Mouse (Mus musculus): Measurements from ENCODE around the gene St13. TPM values are rescaled to one million over a fixed set of nuclear protein-coding genes. Genes with fewer than 3 reads are reported as not detected.

The St13 gene
- 80.8 and 83.2 TPM in 2 replicates for polyA plus RNA-seq (2012; rRNA removed)

GRCm38 (mm10) chr15:81399638-81400315 is at the start of gene St13, which contains the start of gene Xpnpep3:
Gene St13, minus strand, starts transcription at chr15:81400077.
Gene Xpnpep3, plus strand, starts transcription at chr15:81400138.

GRCm38 (mm10) chr15:81408199-81408598 is 8.3 kb upstream of the St13 start, which contains the start of gene Dnajb7:
Gene Dnajb7, minus strand, starts transcription at chr15:81408299.

GRCm38 (mm10) chr15:81360345-81361021 is 39.4 kb downstream of the St13 start, which contains the start of gene Slc25a17:
Gene Slc25a17, minus strand, starts transcription at chr15:81360812.

Other genes with a start within 250 kb of the St13 start
- 25.8 and 30.1 TPM in 2 replicates for gene Mrtfa, start 209.3 kb downstream of the St13 start, polyA plus RNA-seq (2012; rRNA removed)
- gene Mchr1, start 164.6 kb downstream of the St13 start, polyA plus RNA-seq (2012; rRNA removed): 2.0 and 2.4 TPM in 2 replicates
- gene Slc25a17, start 39.3 kb downstream of the St13 start, polyA plus RNA-seq (2012; rRNA removed): 95.3 and 103 TPM in 2 replicates
- 7.5 and 8.5 TPM in 2 replicates for gene Xpnpep3, start 61 bp upstream of the St13 start, polyA plus RNA-seq (2012; rRNA removed)
- gene Dnajb7, start 8.2 kb upstream of the St13 start, polyA plus RNA-seq (2012; rRNA removed): 0.05 TPM in 1 of 2 replicates, not detected in the other
- gene Rbx1, start 66.2 kb upstream of the St13 start, polyA plus RNA-seq (2012; rRNA removed): 246 and 269 TPM in 2 replicates
- 49.7 and 53.4 TPM in 2 replicates for gene Ep300, start 185.3 kb upstream of the St13 start, polyA plus RNA-seq (2012; rRNA removed)